Mouse (Mus musculus): ENCODE results near the gene Naa38. TPM values are rescaled to one million over a fixed set of nuclear protein-coding genes. Genes with fewer than 3 reads are reported as not detected.
A peak's percentile ranks its signal among the peaks of the same experiment; 100 is the strongest.

Gene Naa38
- total RNA-seq, 4 experiments from 2014 or later: 101 to 126 (median 111) TPM

DNA sequence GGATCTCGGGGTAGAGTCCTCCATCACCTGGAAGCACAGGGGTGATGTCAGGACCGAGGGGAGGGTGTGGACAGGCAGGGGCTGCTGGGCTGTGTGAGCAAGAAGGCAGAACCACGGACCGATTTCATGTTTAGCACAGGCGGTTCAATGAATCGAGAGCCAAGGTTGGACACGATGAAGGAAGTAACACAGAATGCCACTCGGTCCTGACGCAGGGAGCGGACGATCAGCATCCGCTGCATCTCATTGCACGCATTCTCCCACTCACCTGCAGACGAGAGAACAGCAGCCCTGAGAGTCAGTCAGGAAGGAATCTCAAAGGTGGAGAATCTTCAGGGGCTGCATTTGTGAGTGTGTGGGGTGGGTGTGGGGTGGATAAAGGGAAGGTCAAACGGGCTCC is 35.3 kb downstream of the Naa38 start:
- DNase-seq (ENCODE audit: low spot score in 2 of 2): no peak

DNA sequence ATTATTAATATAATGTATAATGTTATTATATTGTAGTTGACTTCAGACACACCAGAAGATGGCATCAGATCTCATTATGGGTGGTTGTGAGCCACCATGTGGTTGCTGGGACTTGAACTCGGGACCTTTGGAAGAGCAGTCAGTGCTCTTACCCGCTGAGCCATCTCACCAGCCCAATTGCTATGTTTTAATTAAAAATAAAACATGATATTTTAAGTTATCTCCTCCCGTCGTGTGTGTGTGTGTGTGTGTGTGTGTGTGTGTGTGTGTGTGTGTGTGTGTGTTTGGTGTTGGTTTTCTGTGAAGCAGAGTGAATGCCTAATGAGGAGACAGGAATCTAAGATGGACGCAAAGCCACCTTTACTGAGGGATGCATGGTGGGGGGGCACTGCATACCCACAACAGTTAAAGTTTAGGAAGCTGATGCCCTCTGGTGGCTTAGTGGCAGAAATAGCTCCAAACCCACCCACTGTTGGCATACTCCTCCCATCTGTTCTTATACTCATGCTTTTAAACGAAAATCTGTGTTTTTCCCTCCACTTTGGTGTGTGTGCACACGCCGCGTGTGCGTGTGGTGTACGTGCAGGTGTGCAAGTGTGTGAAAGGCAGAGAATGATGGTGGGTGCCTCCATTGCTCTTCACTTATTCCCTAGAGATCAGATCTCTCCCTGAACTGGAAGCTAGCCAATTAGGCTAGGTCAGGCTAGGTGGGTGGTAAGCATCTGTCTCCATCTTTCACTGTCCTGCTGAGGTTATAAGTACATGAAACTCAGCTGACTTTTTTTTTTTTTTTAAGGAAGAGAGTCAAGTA is 36.7 kb downstream of the Naa38 start:
- peak; percentile 69 to 71 for DNase-seq (ENCODE audit: low spot score in 2 of 2)

DNA sequence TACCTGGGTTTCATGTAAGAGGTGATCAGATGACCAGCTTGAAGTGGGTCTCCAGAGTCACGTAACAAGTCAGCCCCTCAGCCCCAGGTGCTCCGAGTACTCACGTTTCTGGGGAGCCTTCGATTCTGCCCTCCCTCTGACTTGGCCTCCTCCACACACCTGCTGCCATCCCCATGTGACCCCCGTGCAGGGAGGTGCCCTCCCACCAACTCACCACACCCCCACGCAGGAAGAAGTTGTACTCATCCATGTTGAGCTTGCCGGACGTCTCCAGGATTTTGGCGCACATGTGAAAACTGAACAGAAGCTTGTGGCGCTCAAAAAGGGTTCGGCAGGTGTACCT is 37.3 kb downstream of the Naa38 start:
- DNase-seq (ENCODE audit: low spot score in 2 of 2): no peak

DNA sequence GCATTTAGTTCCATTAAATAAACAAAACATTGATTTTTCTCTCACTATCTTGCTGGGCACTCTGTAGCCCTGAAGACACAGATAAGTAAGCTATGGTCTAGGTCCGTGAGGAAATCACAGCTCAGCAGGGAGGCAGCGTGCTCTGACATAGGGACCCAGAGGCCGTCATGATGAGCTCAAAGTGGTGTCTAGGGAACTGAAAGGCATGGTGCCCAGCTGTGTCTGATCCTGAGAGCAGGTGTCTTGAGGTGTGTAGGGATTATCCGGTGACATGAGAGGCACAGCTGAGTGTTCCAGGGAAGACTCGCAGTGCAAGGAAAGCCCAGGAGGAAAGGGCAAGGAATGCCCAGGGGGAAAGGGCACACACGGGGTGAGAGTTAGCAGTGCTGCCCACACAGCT is 37.9 kb downstream of the Naa38 start:
- no peak for DNase-seq (ENCODE audit: low spot score in 2 of 2)

DNA sequence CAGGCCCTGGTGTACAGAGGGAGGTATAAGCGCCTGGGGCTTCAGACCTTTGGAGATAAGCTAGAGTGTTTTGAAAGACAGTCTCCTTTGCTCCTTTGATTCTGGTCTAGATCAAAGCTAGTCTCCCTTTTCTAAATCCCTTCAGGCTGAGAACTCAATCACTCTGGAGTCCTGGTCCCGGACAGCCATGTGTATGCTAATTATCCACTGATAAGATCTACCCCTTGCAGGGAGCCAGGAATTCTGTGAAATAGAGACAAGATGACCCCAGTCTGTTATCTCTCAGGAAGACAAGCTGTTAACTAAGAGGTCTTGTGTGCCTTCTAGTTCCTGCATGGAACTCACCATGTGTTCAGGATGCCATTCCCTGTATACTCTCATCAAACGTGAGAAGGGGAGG is 42.0 kb downstream of the Naa38 start:
- no peak for DNase-seq (ENCODE audit: low spot score in 2 of 2)

DNA sequence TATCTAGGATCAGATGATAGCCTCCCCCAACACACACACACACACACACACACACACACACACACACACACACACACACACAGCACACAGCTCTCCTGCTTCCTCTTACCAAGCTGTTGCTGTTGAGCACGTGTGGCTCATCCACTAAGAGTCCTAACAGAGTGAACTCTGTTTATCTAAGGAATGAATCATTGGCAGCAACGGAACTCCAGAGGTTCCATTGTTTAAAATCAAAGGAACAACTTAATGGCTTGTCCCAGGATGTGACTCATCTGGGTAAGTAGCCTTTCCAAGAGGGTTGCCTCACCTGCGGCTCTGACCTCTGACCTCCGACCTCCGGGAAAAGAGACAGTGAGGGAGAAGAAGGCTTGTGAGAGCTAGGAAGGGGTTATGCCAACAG is 48.0 kb downstream of the Naa38 start:
- no peak for DNase-seq (ENCODE audit: low spot score in 2 of 2)

Other genes starting within 250 kb of the Naa38 start
- 10 to 100 TPM in 2 of 4 experiments, 1 to 10 TPM in 2; 5.9 to 14.5 (median 10.5) TPM for gene Alox12b, start 238.5 kb upstream of the Naa38 start, total RNA-seq (2022)
- 10 to 100 TPM in 1 of 4 experiments, 1 to 10 TPM in 3; 8.4 to 10.1 (median 9.3) TPM for gene Alox8, start 197.6 kb upstream of the Naa38 start, total RNA-seq (2022)
- gene Gucy2e, start 158.5 kb upstream of the Naa38 start, total RNA-seq (2022): 1 to 10 TPM; 1.6 to 2.0 (median 1.8) TPM
- 10 to 100 TPM; 12.4 to 17.2 (median 15.5) TPM for gene Cntrob, start 71.7 kb upstream of the Naa38 start, total RNA-seq (2022)
- gene Trappc1, start 71.5 kb upstream of the Naa38 start, total RNA-seq (2022): 10 to 100 TPM; 54.6 to 65.9 (median 56.3) TPM
- 10 to 100 TPM; 26.9 to 33.1 (median 30.2) TPM for gene Kcnab3, start 69.2 kb upstream of the Naa38 start, total RNA-seq (2022)
- 100 to 1,000 TPM; 119 to 129 (median 121) TPM for gene Rnf227, start 55.0 kb upstream of the Naa38 start, total RNA-seq (2022)
- 100 to 1,000 TPM; 435 to 510 (median 495) TPM for gene Chd3, start 26.1 kb upstream of the Naa38 start, total RNA-seq (2022)
- 10 to 100 TPM; 37.5 to 51.2 (median 46.5) TPM for gene Cyb5d1, start 144 bp downstream of the Naa38 start, total RNA-seq (2022)
- gene Tmem88, start 2.7 kb downstream of the Naa38 start, total RNA-seq (2022): 1 to 10 TPM; 2.2 to 2.8 (median 2.5) TPM
- gene Kdm6b, start 18.2 kb downstream of the Naa38 start, total RNA-seq (2022): 10 to 100 TPM; 32.3 to 36.4 (median 34.8) TPM
- gene Dnah2, start 153.6 kb downstream of the Naa38 start, total RNA-seq (2022): 1 to 10 TPM; 3.1 to 6.3 (median 5.0) TPM
- gene Efnb3, start 164.7 kb downstream of the Naa38 start, total RNA-seq (2022): 100 to 1,000 TPM; 115 to 132 (median 124) TPM
- 10 to 100 TPM; 12.2 to 17.8 (median 12.3) TPM for gene Wrap53, start 184.8 kb downstream of the Naa38 start, total RNA-seq (2022)
- 10 to 100 TPM; 27.7 to 36.7 (median 33.7) TPM for gene Trp53, start 184.9 kb downstream of the Naa38 start, total RNA-seq (2022)
- 100 to 1,000 TPM; 386 to 493 (median 443) TPM for gene Atp1b2, start 210.5 kb downstream of the Naa38 start, total RNA-seq (2022)
- under 1 TPM in 2 of 4 experiments, not detected in 2; 0.59 to 0.92 TPM for gene Shbg, start 222.4 kb downstream of the Naa38 start, total RNA-seq (2022)
- gene Sat2, start 226.5 kb downstream of the Naa38 start, total RNA-seq (2022): 10 to 100 TPM; 13.3 to 19.2 (median 14.8) TPM
- gene Fxr2, start 237.5 kb downstream of the Naa38 start, total RNA-seq (2022): 100 to 1,000 TPM; 132 to 154 (median 139) TPM

All from layer of hippocampus, adult 8-10 months (tissue).